Mouse (Mus musculus) T-cell, adult 2 months (primary cell): Measurements from ENCODE around the gene Myo5c.
"Not testable (repeated sequence)": the region's sequence is repeated elsewhere in the genome, so short reads cannot be mapped to it uniquely, and the experiment has no call there.

Experiments
- DNase-seq: peaks from one replicate; pipeline ENCODE4 v3.0.0; 2022; ENCODE audit warnings: low spot score

Myo5c gene

DNA sequence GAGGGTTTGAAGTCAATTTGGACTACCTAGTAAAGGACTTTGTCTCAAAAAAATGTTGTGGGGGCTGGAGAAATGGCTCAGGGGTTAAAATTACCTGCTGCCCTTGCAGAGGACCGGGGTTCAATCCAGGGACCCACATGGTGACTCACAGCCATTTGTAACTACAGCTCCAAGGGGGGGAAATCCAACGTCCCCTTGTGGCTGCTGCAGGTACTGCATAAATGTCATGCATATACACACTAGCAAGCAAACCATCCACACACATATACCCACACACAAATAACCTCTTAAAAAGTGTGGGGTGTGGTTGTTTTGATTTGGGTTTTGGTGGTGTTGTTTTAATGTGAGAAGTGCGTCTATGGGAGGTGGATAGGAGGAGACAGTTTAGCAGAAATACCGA, 12.7 kb downstream of the Myo5c start:
- no peak for DNase-seq

DNA sequence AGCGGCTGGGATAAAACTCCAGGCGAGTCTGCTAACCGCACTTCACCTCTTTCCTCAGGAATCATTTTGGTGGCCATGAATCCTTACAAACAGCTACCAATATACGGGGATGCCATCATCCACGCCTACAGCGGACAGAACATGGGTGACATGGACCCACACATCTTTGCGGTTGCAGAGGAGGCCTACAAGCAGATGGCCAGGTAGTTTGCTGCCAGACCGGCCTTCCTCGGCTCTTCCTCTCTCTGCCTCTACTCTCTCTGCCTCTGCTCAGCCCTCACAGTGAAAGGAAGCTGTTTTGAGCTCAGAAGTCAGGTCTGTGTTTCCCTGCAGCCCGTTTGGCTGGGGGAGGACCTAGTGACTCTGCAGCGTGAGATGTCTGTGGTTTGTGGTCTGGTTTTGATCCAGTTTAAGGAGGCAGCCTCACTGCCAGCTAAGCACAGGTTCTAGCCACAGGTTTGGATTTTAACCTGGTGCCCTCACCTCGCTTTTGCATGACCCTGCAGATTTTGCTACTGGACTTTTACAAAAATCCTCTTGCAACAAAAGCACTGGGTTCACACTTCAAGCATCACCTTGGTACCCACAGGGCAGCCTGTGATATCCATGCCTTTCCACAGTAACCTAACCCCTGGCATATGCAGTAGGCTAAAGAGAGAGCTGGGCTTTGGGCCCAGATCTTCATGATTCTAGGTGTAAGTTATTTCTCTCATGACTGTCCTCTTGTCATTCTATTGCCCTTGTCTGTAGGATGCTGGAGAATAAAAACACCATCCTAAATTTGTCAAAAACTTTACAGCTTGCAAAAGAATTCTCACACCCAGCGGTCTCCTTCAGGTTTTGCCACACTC, 14.5 kb downstream of the Myo5c start:
- peak; percentile 43 for DNase-seq

DNA sequence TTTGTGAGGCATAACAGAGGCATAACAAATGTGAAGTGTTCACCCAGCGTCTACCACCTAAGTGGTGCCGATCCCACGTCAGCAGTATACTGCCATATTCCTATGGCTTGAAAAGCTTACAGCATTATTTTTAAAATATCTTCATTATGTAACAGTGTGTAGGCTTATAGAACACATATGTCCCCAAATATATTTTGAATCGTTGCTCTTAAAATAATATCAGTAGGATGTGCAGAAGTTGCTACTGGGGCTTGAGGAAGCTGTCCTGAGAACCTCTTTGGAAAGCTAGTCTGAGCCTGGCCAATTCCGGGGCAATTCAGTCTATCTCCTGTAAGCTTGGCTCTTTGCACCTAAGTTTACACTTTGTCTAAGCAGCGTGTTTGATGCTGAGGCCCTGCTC, 16.1 kb downstream of the Myo5c start:
- DNase-seq = no peak

DNA sequence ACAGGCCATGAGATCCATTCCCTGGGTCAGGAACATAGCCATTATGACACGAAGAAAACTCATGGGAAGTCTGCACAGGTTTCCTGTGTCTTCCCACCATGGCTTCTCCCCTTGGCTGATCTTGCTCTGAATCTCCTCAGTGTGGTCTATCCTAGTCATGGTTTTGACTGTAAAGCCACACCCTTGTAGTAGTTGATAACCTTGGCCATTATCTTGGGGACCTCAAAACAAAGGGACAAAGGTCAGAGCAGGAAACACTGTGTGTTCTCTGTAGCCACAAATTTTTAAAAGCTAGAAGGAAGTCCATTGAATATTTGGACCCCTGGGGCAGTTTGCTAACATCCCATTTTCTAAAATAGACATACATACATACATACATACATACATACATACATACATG, 16.5 kb downstream of the Myo5c start:
- DNase-seq = no peak

DNA sequence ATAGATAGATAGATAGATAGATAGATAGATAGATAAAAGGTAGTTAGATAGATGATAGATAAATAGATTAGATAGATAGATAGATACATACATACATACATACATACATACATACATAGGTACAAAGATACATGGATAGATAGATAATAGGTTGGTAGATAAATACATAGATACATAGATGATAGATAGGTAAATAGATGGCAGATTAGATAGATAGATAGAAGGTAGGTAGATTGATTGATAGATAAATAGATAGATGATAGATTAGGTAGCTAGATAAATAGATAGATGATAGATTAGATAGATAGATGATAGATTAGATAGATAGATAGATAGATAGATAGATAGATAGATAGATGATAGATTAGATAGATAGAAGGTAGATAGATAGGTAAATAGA, 17.1 kb downstream of the Myo5c start:
- no peak for DNase-seq

DNA sequence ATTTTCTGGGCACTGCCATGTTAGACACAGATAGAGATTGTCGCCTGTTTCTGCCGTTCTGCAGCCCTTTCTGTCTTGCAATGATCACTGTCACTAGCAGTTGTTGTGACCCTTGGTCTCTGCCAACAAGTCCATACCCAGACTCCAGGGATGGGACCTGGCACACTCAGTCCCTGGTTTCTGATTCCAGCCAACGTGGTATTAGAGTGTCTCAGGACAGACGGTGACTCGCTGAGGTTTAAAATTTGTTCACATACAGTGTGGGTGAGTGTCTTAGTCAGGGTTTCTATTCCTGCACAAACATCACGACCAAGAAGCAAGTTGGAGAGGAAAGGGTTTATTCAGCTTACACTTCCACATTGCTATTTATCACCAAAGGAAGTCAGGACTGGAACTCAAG, 21.3 kb downstream of the Myo5c start:
- DNase-seq = not testable (repeated sequence)

DNA sequence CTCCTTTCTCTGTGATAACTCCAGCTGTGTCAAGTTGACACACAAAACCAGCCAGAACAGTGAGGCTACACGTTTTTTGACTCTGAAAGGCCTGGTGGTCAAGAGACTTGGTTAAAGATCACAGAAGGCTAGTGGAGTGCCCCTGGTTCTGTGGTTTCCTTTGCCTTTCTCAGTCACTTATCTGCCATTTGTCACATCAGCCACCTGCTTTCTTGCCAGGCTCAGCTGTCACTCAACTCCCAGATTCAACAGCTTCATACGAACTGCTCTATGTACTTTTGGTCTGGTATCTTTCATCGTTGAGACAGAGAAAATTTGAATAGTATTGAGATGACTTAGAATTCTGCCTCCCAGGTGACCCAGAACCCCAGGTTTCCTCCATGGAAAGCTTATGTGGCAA, 21.9 kb downstream of the Myo5c start:
- DNase-seq = no peak

DNA sequence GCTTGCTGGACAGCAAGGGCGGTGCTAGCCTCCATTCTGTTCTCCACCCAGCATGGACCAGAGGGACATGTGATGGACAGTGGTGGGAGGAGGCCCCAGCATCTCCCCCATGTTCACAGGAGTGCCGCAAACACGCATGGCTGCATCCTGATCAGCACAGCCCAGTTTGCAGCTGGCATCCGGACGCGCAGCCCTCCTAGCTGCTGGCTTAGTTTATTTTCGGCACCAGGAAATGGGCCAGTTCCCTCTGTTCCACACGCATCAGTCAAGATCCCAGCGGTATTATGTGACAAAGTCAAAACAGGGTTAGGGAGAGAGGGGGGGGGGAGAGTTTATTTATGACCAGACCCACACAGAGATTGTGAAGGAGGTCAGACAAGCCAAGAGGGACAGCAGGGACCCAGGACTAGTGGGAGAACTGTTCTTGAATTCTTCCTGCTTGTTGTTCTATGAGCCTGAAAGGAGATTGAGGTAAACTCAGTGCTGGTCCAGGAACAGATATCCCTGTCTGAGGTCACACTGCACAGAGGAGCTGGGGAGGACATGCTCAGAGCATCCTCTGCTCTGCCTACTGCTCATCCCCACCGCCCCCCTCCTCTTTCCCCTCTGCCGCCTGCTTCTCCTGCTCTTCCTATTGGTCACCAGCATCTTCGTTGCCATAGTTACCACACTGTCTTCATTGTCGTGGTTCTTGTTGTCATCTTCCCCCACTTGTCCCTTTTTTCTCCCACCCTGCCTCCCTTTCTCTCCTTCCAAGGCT, 22.6 kb downstream of the Myo5c start:
- no peak for DNase-seq

DNA sequence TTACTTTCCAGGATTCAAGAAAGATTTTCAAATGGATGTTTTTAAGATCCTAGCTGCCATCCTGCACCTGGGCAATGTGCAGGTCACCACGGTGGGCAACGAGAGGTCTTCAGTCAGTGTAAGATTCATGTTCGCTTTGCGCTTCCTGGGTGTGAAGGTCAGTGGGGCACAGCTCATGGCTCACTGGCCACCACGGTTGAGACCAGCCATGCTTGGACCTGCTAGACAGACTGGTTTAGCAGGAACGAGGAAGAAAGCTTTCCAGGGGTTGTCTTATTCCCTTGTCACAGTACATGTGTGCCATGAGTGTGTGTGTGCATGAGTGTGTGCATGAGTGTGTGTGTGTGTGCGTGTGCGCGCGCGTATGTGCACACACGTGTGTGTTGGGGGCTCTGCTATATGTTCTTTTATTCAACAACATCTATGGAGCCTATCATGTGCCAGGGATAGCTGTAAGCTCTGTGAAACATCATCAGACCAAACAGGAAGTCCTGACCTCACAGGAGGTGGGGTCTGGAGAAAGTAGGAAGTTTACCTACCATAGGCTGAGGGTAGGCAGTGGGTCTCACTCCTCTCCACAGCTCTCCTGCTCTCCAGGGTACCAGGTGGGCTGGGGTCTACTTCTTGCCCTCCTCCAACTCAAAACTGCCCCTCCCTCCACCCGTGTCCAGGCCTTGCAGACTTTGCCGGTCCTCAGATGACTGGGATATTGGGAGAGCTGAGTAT, 24.2 kb downstream of the Myo5c start:
- DNase-seq = peak; percentile 50

DNA sequence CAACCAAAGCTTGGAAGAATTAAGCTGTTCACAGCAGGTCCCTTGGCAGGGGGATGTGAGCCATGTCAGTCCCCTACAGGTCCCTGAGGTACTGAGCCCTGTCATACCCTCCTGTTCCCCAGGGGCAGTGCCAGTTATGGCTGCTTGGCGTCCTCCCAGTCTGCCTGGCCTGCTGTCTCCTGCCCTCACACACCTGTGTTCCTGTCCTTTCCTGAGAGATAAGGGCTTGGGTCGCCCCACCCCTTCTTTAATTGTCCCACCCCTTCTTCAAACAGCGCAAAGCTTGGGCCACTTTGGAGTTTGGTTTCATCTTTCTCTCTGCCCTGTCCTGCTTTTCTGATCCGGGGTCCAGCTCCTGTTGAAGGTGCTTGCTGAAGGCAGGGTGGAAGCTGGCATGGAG, 27.0 kb downstream of the Myo5c start:
- no peak for DNase-seq

DNA sequence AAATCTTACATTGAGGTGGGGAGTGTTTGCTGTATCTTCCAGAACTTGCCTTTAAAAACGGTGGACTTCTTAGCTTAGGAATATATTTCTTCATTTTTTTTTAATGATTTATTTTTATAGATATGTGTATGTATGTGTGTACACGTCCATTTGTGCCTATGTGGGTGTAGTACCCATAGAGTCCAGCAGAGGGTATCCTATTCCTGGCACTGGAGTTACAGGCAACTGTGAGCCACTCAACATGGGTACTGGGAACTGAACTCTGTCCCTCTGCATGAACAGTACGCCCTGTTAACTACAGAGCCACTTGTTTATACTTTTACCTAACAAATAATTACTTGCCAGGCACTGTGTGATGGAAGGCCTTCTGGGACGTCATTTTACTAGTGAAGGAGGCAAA, 27.8 kb downstream of the Myo5c start:
- DNase-seq = no peak

DNA sequence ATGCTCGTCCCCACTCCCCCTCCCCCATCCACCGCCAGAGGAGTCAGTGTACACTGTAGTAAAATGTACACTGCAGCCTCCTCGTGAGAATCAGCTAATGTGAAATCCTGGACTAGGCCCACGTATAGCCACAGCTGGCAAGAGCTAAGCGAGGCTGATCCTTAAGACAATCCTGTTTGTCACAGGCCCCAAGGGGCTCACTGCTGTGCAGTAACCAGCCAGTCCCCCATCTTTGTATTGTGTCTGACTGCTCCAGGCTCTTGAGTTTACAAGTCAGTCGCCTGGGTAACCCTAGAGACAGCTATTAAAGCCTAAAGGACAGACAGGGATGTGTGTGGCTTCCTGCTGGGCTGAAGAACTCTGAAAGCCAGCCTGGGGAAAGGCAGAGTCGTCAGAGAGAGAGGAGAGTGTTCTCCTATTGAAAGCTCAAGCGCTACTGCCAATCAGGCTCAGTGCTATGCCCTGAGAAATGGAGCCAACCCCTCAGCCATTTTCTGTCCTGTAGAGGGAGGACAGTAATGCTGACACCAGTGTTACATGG, 29.6 kb downstream of the Myo5c start:
- no peak for DNase-seq

DNA sequence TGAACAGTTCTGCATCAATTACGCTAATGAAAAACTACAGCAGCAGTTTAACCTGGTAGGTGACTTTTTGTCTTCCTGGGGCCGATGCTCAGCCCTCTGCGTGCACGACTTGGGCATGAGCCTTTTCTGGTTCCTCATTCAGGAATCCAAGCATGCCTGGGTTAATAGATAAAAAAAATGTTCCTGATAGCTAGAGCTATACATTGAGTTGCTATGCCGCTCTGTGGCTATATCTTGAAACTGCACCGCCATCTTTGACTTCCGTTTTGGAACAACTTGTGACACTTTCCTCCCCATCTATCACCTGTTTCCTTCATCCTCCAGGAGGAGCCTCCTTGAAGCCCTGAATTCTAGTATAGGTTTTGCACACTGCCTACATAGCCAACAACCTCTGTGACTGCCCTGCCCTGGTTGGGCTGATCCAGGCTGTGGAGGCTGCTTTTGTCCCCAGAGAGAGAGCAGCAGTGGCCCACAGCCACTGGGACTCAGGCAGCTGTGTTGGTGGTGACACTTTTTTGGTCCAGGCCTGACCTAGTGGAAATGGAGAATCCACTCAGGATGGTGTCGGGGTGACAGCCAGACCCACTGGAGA, 30.5 kb downstream of the Myo5c start:
- DNase-seq = peak; percentile 21

DNA sequence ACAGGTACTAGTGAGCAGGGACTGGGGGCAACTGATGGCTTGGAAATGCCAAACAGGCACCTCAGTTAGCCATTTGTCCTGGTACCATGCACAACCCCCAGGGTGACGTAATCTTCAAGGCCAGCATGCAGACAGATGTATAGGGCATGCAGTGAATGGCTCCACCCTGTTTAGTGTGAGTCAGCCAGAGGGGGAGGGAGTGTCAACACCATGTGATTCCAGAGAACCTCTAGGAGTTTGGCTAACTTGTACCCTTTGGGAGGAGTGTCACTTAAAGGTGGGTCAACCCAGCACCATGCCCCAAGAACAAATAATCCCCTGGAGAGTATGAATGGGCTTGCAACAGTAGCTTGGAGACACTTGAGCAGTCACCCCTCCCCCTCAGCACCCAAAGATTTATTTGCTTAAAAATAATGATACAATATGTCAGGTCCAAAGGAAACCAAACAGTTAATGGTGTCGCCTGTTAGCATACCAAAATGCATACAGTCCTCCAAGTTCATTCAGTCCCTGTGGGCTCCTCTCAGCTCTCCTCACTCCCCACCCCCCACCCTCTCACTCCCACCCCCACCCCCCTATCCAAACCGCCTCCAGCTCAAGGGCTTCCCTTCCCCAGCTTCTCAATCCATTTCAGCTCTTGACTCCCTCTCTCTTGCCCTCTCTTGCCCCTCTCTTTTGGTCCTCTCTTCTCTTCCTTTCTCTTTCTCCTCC, 32.3 kb downstream of the Myo5c start:
- DNase-seq = no peak

DNA sequence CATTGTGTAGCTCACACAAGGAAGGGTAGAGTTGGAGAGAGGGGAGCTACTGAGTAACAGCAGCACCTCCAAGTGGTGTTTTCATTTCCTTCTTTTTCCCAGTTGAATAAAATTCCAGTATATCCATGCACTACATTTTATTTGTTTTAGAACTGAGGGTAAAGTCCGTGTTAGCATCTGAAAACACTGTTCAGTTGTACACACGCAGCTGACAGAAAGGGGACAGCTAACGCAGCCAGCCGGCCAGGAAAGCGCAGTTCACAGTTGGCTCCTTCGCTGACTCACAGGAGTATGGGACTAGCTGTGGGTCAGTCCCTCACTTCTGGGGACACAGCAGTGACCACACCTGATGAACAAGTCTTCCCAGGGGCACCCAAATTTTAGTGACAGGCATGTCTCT, 35.3 kb downstream of the Myo5c start:
- DNase-seq = no peak

DNA sequence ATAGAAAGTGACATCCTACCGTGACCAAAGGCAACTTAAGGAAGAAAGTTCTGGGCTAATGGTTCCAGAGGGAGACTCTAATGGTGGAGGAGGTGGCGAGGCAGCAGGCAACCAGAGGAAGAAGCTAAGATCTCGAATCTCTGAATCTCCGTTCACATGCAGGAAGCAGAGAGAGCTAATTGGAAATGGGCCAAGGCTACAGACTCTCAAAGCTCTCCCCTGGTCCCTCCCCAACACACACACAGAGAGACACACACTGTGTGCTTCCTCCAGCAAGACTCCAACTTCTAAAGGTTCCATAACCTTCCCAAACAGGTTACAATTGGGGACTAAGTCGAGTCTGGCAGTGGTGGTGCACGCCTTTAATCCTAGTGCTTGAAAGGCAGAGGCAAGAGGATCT, 38.6 kb downstream of the Myo5c start:
- DNase-seq = peak; percentile 11

DNA sequence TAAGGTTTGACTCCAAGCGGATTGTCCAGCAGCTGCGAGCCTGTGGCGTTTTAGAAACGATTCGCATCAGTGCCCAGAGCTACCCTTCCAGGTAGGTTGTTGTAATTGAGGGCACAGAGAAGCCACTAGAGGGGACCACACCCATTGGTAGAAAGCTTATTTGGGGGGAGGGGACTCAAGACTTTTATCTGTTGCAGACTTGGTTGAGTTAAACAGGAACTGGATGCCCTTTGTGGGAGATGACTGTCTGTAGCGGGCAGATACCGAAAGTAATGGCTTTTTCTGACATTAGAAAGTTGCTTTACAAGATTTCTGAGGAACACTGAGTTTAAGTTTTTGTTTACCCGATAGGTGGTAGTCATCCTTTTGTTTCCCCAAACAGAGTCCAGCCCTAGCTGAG, 39.7 kb downstream of the Myo5c start:
- peak; percentile 17 for DNase-seq

DNA sequence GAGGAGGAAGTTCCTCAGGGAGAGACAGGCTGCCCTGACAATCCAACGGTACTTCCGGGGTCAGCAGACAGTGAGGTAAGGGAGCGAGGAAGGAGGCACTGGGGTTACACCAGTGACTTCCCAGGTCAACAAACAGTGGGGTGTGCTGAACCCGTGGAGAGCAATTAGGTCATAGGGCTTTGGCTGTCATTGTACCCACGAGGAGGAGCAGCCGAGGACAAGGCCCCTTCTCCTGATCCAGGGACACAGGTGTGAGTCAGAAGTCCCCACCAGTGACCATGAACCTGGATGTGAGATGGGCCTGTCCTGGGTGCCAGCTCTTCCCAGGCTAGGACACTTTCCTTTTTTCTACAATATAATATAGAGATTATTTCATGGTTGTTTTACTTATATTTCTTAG, 41.8 kb downstream of the Myo5c start:
- no peak for DNase-seq

DNA sequence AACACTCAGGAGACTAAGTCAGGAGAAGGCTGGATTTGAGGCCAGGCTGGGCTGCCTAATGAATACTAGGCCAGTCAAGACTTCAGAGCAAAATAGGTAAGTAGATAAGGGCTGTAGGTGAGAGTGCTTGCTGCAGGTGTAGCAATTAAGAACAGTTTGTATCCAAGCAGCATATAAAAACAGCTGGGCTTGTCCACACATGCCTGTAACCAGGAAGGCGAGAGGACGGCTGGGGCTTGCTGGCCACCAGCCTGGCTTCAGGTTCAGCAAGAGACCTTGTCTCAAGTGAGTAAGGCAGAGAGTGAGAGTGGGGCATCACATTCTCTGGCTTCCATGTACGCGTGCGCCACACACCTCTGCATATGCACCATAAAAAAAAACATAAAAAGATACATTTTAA, 42.7 kb downstream of the Myo5c start:
- DNase-seq = no peak

DNA sequence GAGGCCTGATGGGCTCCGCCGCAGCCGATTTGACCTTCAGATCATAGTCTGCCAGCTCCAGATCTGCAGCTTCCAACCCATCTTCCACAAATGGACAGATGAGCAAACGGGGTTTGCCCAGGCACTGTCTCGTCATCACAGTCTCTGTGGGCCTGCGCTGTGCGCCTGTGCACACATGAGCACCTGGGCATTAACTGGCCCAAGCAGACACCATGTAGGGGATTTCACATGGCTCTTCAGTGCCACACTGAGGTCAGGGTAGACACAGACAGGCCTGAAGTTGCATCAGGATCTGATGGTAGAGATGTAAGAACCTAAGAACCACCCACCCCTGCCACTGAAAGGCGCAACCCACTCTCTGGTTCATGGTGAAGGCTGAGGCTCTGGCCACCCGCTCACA, 43.2 kb downstream of the Myo5c start:
- DNase-seq = no peak

DNA sequence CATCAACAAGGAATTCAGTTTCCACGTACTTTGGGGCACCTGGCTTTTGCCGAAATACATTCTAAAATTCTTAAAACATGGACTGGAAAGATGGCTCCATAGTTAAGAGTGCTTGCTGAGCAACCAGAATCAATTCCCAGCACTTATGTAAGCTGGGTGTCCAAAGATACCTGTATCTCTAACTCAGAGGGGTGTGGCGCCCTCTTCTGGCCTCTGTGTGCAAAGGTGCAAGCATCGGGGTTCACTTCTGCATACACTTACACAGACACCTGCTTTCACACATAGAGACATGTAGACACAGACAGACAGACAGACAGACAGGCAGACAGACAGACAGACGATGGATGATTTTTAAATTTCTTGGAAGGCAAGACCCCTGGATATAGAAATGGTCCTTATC, 49.0 kb downstream of the Myo5c start:
- DNase-seq = peak; percentile 37

DNA sequence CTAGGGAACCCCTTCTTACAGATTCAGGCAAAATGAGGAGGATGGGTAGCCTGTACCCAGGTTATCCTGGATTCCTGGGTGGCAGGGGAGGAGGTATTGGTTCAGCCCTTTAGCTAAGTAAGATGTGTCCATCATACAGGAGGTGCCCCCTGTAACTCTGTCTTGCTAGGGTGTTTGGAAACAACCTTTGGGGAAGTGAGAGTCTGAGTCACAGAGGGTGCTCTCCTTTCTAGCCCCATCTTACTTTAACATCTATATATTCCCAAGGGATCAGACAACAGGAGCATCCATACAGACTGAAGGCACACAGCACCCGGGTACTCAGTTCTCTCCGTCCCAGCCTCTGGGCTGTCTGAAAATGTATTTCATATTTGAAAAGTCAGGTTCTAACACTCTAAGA, 50.4 kb downstream of the Myo5c start:
- no peak for DNase-seq
